In genomic region chr13:31543021-31543420, GRCm38 (mm10) we compare ENCODE assay signal across 24 mouse cellular contexts. TPM values are rescaled to one million over a fixed set of nuclear protein-coding genes. Genes with fewer than 3 reads are reported as not detected.
"Had no signal": no experiment of that assay in that cellular context is flagged by ENCODE, and none has a peak within 500 bp of the region (broad histone marks: within the 10 kb centered on the region; RNA-seq: fewer than 3 reads in every experiment).

No protein-coding gene starts in this region.

- H3K9me3 ChIP-seq: limb, embryonic 10.5 days; limb, embryonic 13.5 days; midbrain, embryonic 12.5 days; midbrain, embryonic 15.5 days; neural tube, embryonic 12.5 days; neural tube, embryonic 15.5 days had no signal

- ATAC-seq: intestine, postnatal 0 days; liver, postnatal 0 days; lung, postnatal 0 days; midbrain, embryonic 15.5 days had no signal

- H3K4me3 ChIP-seq: layer of hippocampus, adult 2 months; limb, embryonic 10.5 days; limb, embryonic 13.5 days; midbrain, embryonic 12.5 days; midbrain, embryonic 15.5 days; neural tube, embryonic 12.5 days; neural tube, embryonic 15.5 days had no signal

- H3K4me2 ChIP-seq: limb, embryonic 13.5 days; lung, embryonic 14.5 days; midbrain, embryonic 12.5 days; midbrain, embryonic 15.5 days; neural tube, embryonic 12.5 days; neural tube, embryonic 15.5 days had no signal

- H3K4me1 ChIP-seq: limb, embryonic 10.5 days; limb, embryonic 13.5 days; midbrain, embryonic 12.5 days; midbrain, embryonic 15.5 days; neural tube, embryonic 12.5 days; neural tube, embryonic 15.5 days had no signal

- H3K36me3 ChIP-seq: limb, embryonic 10.5 days; limb, embryonic 13.5 days; midbrain, embryonic 12.5 days; midbrain, embryonic 15.5 days; neural tube, embryonic 12.5 days; neural tube, embryonic 15.5 days had no signal

- H3K27me3 ChIP-seq: limb, embryonic 13.5 days; midbrain, embryonic 12.5 days; midbrain, embryonic 15.5 days; neural tube, embryonic 12.5 days; neural tube, embryonic 15.5 days had no signal

- H3K27ac ChIP-seq: layer of hippocampus, adult 2 months; limb, embryonic 10.5 days; limb, embryonic 13.5 days; liver, embryonic 14.5 days; macrophage; midbrain, embryonic 12.5 days; midbrain, embryonic 15.5 days; neural tube, embryonic 12.5 days; neural tube, embryonic 15.5 days; stomach, postnatal 0 days had no signal

- H3K9ac ChIP-seq: limb, embryonic 13.5 days; liver, embryonic 14.5 days; liver, postnatal 0 days; lung, embryonic 14.5 days; midbrain, embryonic 12.5 days; midbrain, embryonic 15.5 days; neural tube, embryonic 12.5 days; neural tube, embryonic 15.5 days had no signal

- DNase-seq: layer of hippocampus, adult 9-11 months; liver; liver, postnatal 0 days; lung, embryonic 14.5 days; right cerebral cortex, adult 18-20 months; right cerebral cortex, postnatal 14 days; right cerebral cortex, postnatal 4 days; thymus, adult 2 months; thymus, postnatal 14 days; thymus, postnatal 4 days had no signal

RNA-seq across cellular contexts. Expression of gene Foxq1, which starts 12.9 kb away (rescaled TPM):
- polyA plus RNA-seq: limb, embryonic 10.5 days; macrophage had no signal

RNA-seq across cellular contexts. Expression of gene A530084C06Rik, which starts 16.1 kb away (rescaled TPM):
- polyA plus RNA-seq: intestine, embryonic 14.5 days; intestine, postnatal 0 days; limb, embryonic 10.5 days; limb, embryonic 13.5 days; liver, postnatal 0 days; lung, embryonic 14.5 days; lung, postnatal 0 days; macrophage; midbrain, embryonic 12.5 days; midbrain, embryonic 15.5 days; neural tube, embryonic 12.5 days; neural tube, embryonic 15.5 days; stomach, embryonic 14.5 days; stomach, postnatal 0 days had no signal
